Mouse (Mus musculus) brain, embryonic 14.5 days (tissue): ENCODE results near the gene Samd1. TPM values are rescaled to one million over a fixed set of nuclear protein-coding genes. Genes with fewer than 3 reads are reported as not detected.

ENCODE experiments used
- DNase-seq: peaks from one replicate; pipeline ENCODE4 v3.0.0-alpha.2; 2011; ENCODE audit warnings: low read depth
- CTCF ChIP-seq: fragments of 200-500 bp; IDR thresholded peaks from 2 replicates; pipeline ENCODE4 v1.5.1; 2012; ENCODE audit warnings: inconsistent platforms, mild to moderate bottlenecking, moderate library complexity, borderline replicate concordance; ENCODE audit not compliant: insufficient read depth, insufficient read length; ENCODE audit errors: extremely low read depth
- POLR2A ChIP-seq: fragments of 200-500 bp; IDR thresholded peaks from 2 replicates; pipeline ENCODE4 v1.6.1; 2012; ENCODE audit warnings: mild to moderate bottlenecking, inconsistent platforms, borderline replicate concordance; ENCODE audit not compliant: poor library complexity, insufficient read depth, insufficient read length, severe bottlenecking; ENCODE audit errors: extremely low read depth
- polyA plus RNA-seq: library from polyadenylated mRNA; depleted of rRNA; stranded (reverse); fragments of >200 nt; gene quantifications from 2 replicates; pipeline ENCODE4 v1.2.3, GENCODE M21; 2012; rRNA removed

Samd1 gene
- polyA plus RNA-seq, 1 experiment: 87.5 TPM

GRCm38 (mm10) chr8:84044103-84044502, 46.6 kb downstream of the Samd1 start:
- TF ChIP-seq POLR2A: no peak
- no peak for TF ChIP-seq CTCF
- DNase-seq: no peak

- DNase-seq: no peak
- TF ChIP-seq CTCF: no peak
- no peak for TF ChIP-seq POLR2A
Observed at GRCm38 (mm10) chr8:84044900-84045299, 47.4 kb downstream of the Samd1 start, which contains the start of gene Rln3. Gene Rln3 (minus strand): TSS chr8:84045000.

GRCm38 (mm10) chr8:84046505-84046904, 49.0 kb downstream of the Samd1 start:
- DNase-seq: no peak
- no peak for TF ChIP-seq CTCF
- TF ChIP-seq POLR2A: no peak

- TF ChIP-seq CTCF (no peak), POLR2A (no peak)
- no peak for DNase-seq
Observed at GRCm38 (mm10) chr8:84048171-84048570, 50.7 kb downstream of the Samd1 start.

Other genes starting within 250 kb of the Samd1 start
- 237 and 327 TPM in 2 replicates for gene Adgrl1, start 97.6 kb upstream of the Samd1 start, polyA plus RNA-seq
- 0.62 and 0.77 TPM in 2 replicates for gene Gm10644, start 42.5 kb upstream of the Samd1 start, polyA plus RNA-seq
- gene Asf1b, start 42.2 kb upstream of the Samd1 start, polyA plus RNA-seq: 20.3 and 31.9 TPM in 2 replicates
- 121 and 143 TPM in 2 replicates for gene Prkaca, start 24.7 kb upstream of the Samd1 start, polyA plus RNA-seq
- gene 1700067K01Rik, start 3.8 kb downstream of the Samd1 start, polyA plus RNA-seq: 0.27 and 0.37 TPM in 2 replicates
- gene 2210011C24Rik, start 14.5 kb downstream of the Samd1 start, polyA plus RNA-seq: 0.07 and 0.35 TPM in 2 replicates
- 1.3 and 3.7 TPM in 2 replicates for gene Palm3, start 23.8 kb downstream of the Samd1 start, polyA plus RNA-seq
- 0.48 and 0.50 TPM in 2 replicates for gene Il27ra, start 44.9 kb downstream of the Samd1 start, polyA plus RNA-seq
- 0.21 and 0.36 TPM in 2 replicates for gene Rln3, start 47.3 kb downstream of the Samd1 start, polyA plus RNA-seq
- gene Gm10643, start 67.5 kb downstream of the Samd1 start, polyA plus RNA-seq: 2.0 and 2.9 TPM in 2 replicates
- gene Rfx1, start 69.2 kb downstream of the Samd1 start, polyA plus RNA-seq: 34.1 and 41.7 TPM in 2 replicates
- gene Dcaf15, start 107.1 kb downstream of the Samd1 start, polyA plus RNA-seq: 109 and 153 TPM in 2 replicates
- 0.10 and 0.31 TPM in 2 replicates for gene Podnl1, start 128.3 kb downstream of the Samd1 start, polyA plus RNA-seq
- 44.9 and 47.9 TPM in 2 replicates for gene Cc2d1a, start 150.3 kb downstream of the Samd1 start, polyA plus RNA-seq
- 2.1 and 2.7 TPM in 2 replicates for gene 4930432K21Rik, start 150.4 kb downstream of the Samd1 start, polyA plus RNA-seq
- gene Nanos3, start 187.5 kb downstream of the Samd1 start, polyA plus RNA-seq: 5.3 and 7.5 TPM in 2 replicates
- 63.1 and 67.1 TPM in 2 replicates for gene Zswim4, start 239.4 kb downstream of the Samd1 start, polyA plus RNA-seq